Mouse (Mus musculus) intestine, embryonic 15.5 days (tissue): Measurements from ENCODE around the gene Dsn1. TPM values are rescaled to one million over a fixed set of nuclear protein-coding genes. Genes with fewer than 3 reads are reported as not detected.
A peak's percentile ranks its signal among the peaks of the same experiment; 100 is the strongest.

Source experiments
- ATAC-seq: fragments of 200-750 bp; cut with Nextera tagmentation; 2 replicates; pipeline ENCODE4 v1.8.0; 2017; ENCODE audit warnings: moderate TSS enrichment, moderate library complexity
- H3K27ac ChIP-seq: fragments of 300-500 bp; sonication (generic); 2 replicates; pipeline ENCODE4 v1.5.1; 2015; ENCODE audit warnings: mild to moderate bottlenecking, inconsistent platforms
- H3K27me3 ChIP-seq: fragments of 300-500 bp; sonication (generic); replicated peaks from 2 replicates; pipeline ENCODE4 v1.6.1; 2015; ENCODE audit warnings: inconsistent platforms
- H3K36me3 ChIP-seq: fragments of 300-500 bp; sonication (generic); 2 replicates; pipeline ENCODE4 v1.6.1; 2015; ENCODE audit warnings: inconsistent platforms
- H3K4me1 ChIP-seq: fragments of 300-500 bp; sonication (generic); replicated peaks from 2 replicates; pipeline ENCODE4 v1.6.1; 2015; ENCODE audit warnings: inconsistent platforms
- H3K4me2 ChIP-seq: fragments of 300-500 bp; sonication (generic); replicated peaks from 2 replicates; pipeline ENCODE4 v1.6.1; 2015; ENCODE audit warnings: mild to moderate bottlenecking, inconsistent platforms
- H3K4me3 ChIP-seq: fragments of 300-500 bp; sonication (generic); replicated peaks from 2 replicates; pipeline ENCODE4 v1.5.1; 2015; ENCODE audit warnings: inconsistent platforms
- H3K9ac ChIP-seq: fragments of 300-500 bp; sonication (generic); 2 replicates; pipeline ENCODE4 v1.6.1; 2015; ENCODE audit warnings: inconsistent platforms
- H3K9me3 ChIP-seq: fragments of 300-500 bp; sonication (generic); 2 replicates; pipeline ENCODE4 v1.6.1; 2016; ENCODE audit warnings: inconsistent platforms
- WGBS: fragments of 180-500 bp; shearing (Covaris S2); methylation state at CpG from one replicate; pipeline ENCODE4 v1.1.7; 2015; 5-methylcytosine and 5-hydroxymethylcytosine counted together
- polyA plus RNA-seq: library from polyadenylated mRNA; unstranded; fragments of >200 nt; fragmentation: Nextera tagmentation; extraction: Ambion mirVana; gene quantifications from 2 replicates; pipeline ENCODE4 v1.2.1, GENCODE M21; 2015

Gene Dsn1
- polyA plus RNA-seq, 1 experiment from 2014 or later, result 29.4 TPM

DNA sequence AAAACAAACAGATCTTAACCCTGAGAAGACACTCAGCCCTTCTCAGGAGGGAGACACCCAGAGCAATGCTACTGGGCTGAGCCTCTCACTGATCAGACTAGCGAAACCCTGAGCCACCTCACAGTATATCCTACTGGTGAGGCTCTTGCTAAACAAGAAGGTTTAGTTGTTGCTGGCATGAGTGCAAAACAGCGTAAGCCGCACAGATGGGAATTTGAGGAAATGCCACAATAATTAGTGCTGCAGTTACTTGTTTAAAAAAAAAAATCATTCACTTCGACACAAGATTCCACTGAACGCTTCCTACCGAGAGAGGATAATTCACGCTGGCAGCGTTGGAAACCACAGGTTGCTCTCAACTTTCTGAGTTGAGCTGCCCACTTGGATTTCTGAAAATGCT is 36.6 kb upstream of the Dsn1 start:
- no peak for ATAC-seq
- Histone ChIP-seq H3K4me2 (no peak overlapping the region), H3K36me3 (peaks cover 32% of the 10 kb centered on the region), H3K4me3 (no peak overlapping the region), H3K27me3 (no peaks in the 10 kb centered on the region), H3K9me3 (no peaks in the 10 kb centered on the region), H3K4me1 (no peaks in the 10 kb centered on the region), H3K27ac (no peak overlapping the region), H3K9ac (no peak overlapping the region)
- WGBS, result 93% methylated on average over 8 of the region's 8 CpGs

DNA sequence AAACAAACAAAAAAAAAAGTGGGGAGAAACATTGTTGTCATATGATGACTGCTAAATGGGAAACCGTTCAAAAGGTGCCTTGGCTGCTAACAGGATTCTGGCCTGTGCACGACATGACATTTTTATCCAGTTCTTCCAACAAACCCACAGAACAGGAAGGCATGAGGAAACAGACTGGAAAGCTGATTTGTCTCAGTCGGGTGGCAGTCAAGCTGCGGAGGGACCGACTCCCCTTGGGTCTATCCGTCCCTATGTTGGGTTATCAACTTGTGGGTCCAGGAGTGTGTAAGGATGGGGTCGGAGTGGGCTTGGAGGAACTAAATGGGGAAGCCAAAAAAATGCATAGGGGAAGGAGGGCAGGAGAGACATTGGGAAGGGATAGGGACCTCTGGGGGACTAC is 34.5 kb upstream of the Dsn1 start:
- no peaks in the 10 kb centered on the region for H3K9me3 ChIP-seq
- H3K27ac ChIP-seq, result no peak overlapping the region
- no peak overlapping the region for H3K4me2 ChIP-seq
- WGBS, result 91% methylated on average over 7 of the region's 7 CpGs
- no peak overlapping the region for H3K9ac ChIP-seq
- H3K36me3 ChIP-seq, result peaks cover 36% of the 10 kb centered on the region
- H3K4me1 ChIP-seq, result no peaks in the 10 kb centered on the region
- no peak overlapping the region for H3K4me3 ChIP-seq
- ATAC-seq, result no peak
- H3K27me3 ChIP-seq, result no peaks in the 10 kb centered on the region

DNA sequence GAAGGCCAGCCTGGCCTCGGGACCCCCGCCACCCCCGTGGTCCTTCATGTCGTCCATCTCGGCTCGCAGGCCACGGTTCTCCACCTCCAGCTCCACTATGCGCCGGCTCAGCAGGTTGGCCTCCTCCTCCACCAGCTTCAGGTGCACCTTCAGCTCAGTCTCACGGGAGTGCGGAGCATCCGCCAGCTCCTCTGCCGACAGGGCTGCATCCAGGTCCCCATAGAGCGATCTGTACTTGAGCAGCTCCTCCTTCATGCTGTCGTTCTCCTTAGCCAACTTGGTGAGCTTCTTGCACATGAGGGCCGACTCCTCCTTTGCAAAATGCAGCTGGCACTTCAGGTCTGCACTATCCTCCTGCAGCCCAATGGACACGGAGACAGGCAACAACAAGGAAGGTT is 33.7 kb upstream of the Dsn1 start:
- H3K9me3 ChIP-seq, result no peaks in the 10 kb centered on the region
- no peaks in the 10 kb centered on the region for H3K27me3 ChIP-seq
- no peak for ATAC-seq
- 84% methylated on average over 17 of the region's 17 CpGs for WGBS
- no peak overlapping the region for H3K4me2 ChIP-seq
- H3K36me3 ChIP-seq, result peaks cover 36% of the 10 kb centered on the region
- H3K27ac ChIP-seq, result no peak overlapping the region
- H3K4me1 ChIP-seq, result no peaks in the 10 kb centered on the region
- no peak overlapping the region for H3K9ac ChIP-seq
- H3K4me3 ChIP-seq, result no peak overlapping the region

DNA sequence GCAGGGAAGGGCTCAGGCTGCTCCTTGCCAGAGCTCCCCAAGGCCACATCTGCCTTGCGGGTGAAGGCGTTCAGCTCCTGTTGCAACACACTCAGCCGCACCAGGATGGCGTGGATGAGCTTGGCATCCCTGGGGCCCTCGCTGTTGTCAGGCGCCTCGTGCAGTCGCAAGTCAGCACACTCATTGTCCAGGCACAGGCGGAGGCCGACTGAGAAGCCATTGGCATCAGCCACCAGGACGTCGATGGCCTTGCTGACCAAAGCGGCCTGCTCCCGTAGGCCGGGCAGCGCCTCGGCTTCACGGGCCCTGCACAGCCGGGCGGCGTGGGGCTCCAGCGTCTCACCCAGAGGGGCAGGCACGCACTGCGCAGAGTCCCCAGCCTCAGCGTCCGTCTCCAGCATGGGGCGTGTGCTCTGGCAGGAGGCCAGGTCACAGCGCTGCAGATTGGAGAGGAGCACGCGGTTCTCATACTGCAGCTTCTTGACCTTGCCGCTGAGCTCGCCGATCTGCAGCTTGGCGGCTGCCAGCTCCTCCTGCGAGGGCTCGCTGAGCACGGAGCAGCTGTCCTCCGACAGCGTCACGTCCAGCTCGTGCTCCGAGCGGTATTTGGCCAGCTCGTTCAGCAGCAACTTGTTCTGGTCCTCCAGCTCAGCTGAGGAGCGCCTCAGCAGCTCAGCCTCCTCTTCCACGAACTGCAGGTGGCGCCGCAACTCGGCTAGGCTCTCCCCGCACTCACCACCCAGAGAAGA is 33.1 kb upstream of the Dsn1 start:
- H3K27me3 ChIP-seq, result no peaks in the 10 kb centered on the region
- no peak overlapping the region for H3K27ac ChIP-seq
- H3K4me1 ChIP-seq, result no peaks in the 10 kb centered on the region
- H3K9ac ChIP-seq, result no peak overlapping the region
- 85% methylated on average over 50 of the region's 50 CpGs for WGBS
- H3K4me2 ChIP-seq, result no peak overlapping the region
- H3K4me3 ChIP-seq, result no peak overlapping the region
- H3K36me3 ChIP-seq, result peaks cover 32% of the 10 kb centered on the region
- ATAC-seq, result peak; percentile 56
- H3K9me3 ChIP-seq, result no peaks in the 10 kb centered on the region

DNA sequence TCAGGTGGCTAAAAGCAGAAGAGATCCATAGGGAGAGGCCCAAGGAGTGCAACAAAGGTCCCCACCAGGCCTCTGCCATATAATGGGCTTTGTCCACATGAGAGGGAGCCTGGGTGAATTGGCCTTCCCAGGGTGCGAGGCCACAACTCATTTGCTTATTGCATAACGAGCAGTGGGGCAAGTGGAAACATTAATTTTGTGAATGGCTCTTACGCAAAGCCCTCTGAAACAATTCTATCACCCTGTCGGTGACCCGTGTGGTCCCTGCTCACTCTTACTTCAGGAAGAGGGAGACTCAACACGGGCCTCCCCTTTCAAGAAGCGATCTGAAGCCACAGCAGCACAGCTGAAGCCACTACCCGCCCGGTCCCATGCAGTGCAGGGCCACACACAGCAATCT is 30.3 kb upstream of the Dsn1 start:
- ATAC-seq, result no peak
- no peaks in the 10 kb centered on the region for H3K27me3 ChIP-seq
- H3K4me3 ChIP-seq, result no peak overlapping the region
- no peaks in the 10 kb centered on the region for H3K9me3 ChIP-seq
- H3K27ac ChIP-seq, result no peak overlapping the region
- 90% methylated on average over 9 of the region's 9 CpGs for whole genome bisulfite sequencing
- H3K36me3 ChIP-seq, result peaks cover 25% of the 10 kb centered on the region
- no peaks in the 10 kb centered on the region for H3K4me1 ChIP-seq
- no peak overlapping the region for H3K9ac ChIP-seq
- no peak overlapping the region for H3K4me2 ChIP-seq

DNA sequence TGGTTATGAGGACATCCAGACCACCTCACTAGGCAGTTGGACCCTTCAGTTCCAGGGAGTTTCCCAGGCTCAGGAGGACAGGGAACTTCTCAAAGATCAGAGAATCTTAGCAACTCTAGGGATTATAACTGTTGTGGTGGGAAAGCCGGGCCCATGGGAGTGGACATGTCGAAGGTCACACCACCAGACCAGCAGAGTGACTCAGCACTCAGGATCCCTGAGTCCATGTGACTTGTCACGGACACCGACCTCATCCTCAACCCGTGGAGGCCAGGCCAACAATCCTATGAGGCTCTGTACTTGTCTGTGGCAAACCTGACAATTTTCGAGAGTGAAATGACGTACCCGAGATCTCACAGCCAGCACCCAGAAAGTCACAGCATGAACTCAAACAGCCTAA is 29.4 kb upstream of the Dsn1 start:
- no peaks in the 10 kb centered on the region for H3K27me3 ChIP-seq
- 88% methylated on average over 8 of the region's 8 CpGs for WGBS
- H3K9ac ChIP-seq, result no peak overlapping the region
- H3K27ac ChIP-seq, result no peak overlapping the region
- H3K4me3 ChIP-seq, result no peak overlapping the region
- no peak for ATAC-seq
- H3K36me3 ChIP-seq, result peaks cover 20% of the 10 kb centered on the region
- no peaks in the 10 kb centered on the region for H3K9me3 ChIP-seq
- no peak overlapping the region for H3K4me2 ChIP-seq
- H3K4me1 ChIP-seq, result no peaks in the 10 kb centered on the region

DNA sequence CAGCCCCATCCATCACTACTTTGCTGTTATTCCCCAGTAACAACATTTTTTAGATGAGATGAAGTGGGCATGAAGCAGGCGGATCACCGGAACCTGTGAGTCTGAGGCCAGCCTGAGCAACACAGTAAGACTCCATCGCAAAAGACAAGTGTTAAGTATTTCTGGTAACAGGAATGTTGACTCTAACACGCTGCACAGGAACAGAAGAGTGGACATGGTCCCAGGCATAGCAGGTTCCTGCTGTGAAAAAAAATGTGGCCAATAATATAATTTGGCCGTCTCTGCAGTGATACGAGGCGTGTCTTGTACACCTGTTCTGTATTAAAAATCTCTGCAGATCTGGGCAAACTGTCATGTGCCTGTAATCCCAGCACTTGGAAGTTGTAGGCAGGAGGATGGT is 28.4 kb upstream of the Dsn1 start:
- H3K4me3 ChIP-seq, result no peak overlapping the region
- WGBS, result 91% methylated on average over 7 of the region's 7 CpGs
- H3K27me3 ChIP-seq, result no peaks in the 10 kb centered on the region
- no peak for ATAC-seq
- no peak overlapping the region for H3K27ac ChIP-seq
- no peaks in the 10 kb centered on the region for H3K9me3 ChIP-seq
- no peak overlapping the region for H3K9ac ChIP-seq
- no peak overlapping the region for H3K4me2 ChIP-seq
- H3K36me3 ChIP-seq, result peaks cover 16% of the 10 kb centered on the region
- no peaks in the 10 kb centered on the region for H3K4me1 ChIP-seq

DNA sequence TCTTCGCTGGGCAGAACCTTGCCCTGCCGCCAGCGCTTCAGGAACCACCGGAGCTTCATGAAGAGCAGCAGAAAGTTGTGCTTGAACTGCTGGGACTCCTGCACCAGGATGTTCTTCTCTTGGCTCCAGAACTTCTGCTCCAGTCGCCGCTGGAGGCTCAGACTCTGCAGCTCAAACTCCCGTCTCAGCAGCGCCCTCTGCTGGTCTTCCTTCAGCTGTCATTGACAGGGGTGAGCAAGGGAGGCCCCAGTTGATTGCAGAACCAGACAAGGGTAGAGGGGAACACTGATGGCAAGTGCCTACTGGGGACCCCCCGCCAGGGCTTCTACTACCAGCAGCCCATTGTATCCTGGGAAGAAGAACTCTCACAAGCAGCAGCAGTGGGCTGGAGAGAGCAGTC is 23.9 kb upstream of the Dsn1 start:
- WGBS, result 44% methylated on average over 9 of the region's 9 CpGs
- ATAC-seq, result peak; percentile 76

DNA sequence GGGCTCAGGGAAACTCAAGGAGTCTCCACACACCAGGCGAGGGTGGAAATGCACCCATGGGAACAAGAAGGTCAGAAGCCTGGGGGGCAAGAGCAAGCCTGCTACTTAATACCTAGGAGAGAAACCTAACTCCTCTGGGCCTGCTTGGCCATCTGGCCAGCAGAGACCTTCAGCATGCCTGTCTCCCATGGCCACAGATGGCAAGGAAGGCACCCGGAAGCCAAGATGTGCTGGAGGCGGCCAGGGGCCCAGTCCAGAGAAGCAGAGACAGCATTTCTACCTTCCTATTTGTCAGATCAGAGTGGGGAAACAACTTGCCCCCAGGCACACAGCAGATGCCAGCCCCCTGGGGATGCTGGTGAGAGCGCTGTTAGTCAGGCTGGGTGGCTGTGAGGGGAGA is 21.3 kb upstream of the Dsn1 start:
- no peak overlapping the region for H3K27ac ChIP-seq
- no peaks in the 10 kb centered on the region for H3K4me1 ChIP-seq
- no peak for ATAC-seq
- H3K9me3 ChIP-seq, result no peaks in the 10 kb centered on the region
- H3K27me3 ChIP-seq, result no peaks in the 10 kb centered on the region
- peaks cover 61% of the 10 kb centered on the region for H3K36me3 ChIP-seq
- no peak overlapping the region for H3K9ac ChIP-seq
- no peak overlapping the region for H3K4me3 ChIP-seq
- WGBS, result 93% methylated on average over 4 of the region's 4 CpGs
- H3K4me2 ChIP-seq, result no peak overlapping the region

More for the DNA sequence above, 23.9 kb upstream of the Dsn1 start:
- H3K36me3 ChIP-seq, result peaks cover 46% of the 10 kb centered on the region
- H3K9me3 ChIP-seq, result no peaks in the 10 kb centered on the region
- H3K27ac ChIP-seq, result no peak overlapping the region
- no peaks in the 10 kb centered on the region for H3K27me3 ChIP-seq
- no peaks in the 10 kb centered on the region for H3K4me1 ChIP-seq
- no peak overlapping the region for H3K4me2 ChIP-seq
- no peak overlapping the region for H3K4me3 ChIP-seq
- no peak overlapping the region for H3K9ac ChIP-seq

DNA sequence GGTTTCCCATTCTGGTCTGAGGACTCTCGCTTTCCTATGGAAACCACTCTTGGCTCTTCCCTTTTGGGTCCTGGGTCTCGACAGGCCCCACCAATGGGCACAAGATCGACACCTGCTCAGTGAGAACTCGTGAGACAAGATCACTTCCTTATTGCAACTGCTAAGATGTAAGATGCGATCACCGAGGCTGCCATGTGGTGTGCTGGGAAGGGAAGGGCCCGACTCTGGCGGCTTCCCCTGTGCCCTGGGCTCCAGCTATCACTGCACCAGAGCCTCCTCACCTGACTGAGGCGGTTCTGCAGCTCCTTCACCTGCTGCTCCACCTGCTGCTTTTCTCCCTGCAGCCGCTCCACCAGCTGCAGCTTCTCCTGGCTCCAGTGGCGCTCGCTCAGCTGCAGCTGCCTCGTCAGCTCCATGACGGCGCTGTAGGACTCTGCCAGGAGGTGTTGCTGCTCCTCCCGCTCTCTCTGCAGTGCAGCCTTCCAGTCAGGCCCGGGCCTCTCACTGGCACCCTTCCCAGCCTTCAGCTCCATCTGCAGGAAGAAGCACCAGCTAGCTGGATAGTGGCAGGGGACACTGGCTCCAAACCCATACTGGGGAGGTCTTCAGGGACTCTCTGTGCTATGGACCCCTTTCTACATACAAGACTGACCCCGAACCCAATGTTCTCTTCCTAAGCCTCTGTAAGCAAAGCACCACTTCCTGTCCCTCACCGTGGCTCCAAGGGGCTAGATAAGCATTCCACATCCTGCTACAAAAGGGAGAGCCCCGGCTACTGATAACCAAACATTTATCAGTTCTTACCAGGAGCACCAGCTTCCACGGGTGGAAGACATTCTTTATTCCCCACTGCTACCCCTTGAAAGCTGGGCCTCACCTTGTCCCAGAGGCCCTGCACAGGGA is 20.4 kb upstream of the Dsn1 start:
- Histone ChIP-seq H3K27me3 (no peaks in the 10 kb centered on the region), H3K4me1 (no peaks in the 10 kb centered on the region), H3K9ac (no peak overlapping the region), H3K4me3 (no peak overlapping the region), H3K9me3 (no peaks in the 10 kb centered on the region), H3K4me2 (no peak overlapping the region), H3K36me3 (peaks cover 70% of the 10 kb centered on the region), H3K27ac (no peak overlapping the region)
- 88% methylated on average over 21 of the region's 21 CpGs for WGBS
- peak; percentile 55; the same call in 1 of the 2 replicates for ATAC-seq

DNA sequence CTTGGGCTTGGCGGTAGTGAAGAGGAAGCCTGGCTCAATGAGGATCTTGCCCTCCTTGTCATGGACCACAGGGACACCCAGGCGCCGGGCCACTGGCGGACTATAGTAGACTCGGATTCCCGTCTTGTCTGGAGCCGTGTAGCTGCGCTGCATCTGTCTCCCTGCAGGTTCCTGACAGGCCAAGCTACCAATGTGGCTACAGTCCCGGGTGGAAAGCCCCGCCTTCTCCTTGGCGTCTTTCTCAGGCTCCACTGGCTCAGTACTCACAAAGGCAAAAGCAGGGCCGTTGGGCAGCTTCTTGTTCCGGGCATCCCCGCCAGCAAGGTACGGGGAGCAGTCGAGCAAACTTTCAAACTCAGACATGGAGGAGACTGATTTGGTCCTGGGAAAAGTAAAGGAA is 14.2 kb upstream of the Dsn1 start:
- Histone ChIP-seq H3K27me3 (no peaks in the 10 kb centered on the region), H3K9ac (no peak overlapping the region), H3K4me3 (no peak overlapping the region), H3K36me3 (peaks cover 53% of the 10 kb centered on the region), H3K4me1 (no peaks in the 10 kb centered on the region), H3K9me3 (no peaks in the 10 kb centered on the region), H3K4me2 (no peak overlapping the region), H3K27ac (no peak overlapping the region)
- ATAC-seq, result no peak
- WGBS, result 94% methylated on average over 16 of the region's 16 CpGs

DNA sequence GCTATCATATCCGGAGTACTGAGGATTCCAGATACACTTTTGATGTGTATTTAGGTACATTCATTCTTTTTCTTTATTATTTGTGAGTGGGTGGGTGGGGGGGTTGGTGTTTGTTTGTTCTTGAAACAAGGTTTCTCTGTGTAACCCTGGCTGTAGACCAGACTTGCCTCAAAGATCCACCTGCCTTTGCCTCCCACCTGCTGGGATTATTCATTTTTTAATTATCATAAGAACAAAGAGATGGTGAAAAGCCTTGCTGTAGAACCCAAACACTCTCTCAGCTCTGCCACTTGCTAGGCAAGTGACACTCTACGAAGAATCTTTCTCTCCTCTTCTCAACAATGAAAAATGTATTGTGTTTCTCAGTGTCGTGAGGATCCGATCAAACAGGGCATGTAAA is 12.3 kb upstream of the Dsn1 start:
- Histone ChIP-seq H3K4me1 (no peaks in the 10 kb centered on the region), H3K4me3 (no peak overlapping the region), H3K4me2 (no peak overlapping the region), H3K27ac (no peak overlapping the region), H3K9ac (no peak overlapping the region), H3K9me3 (no peaks in the 10 kb centered on the region), H3K27me3 (no peaks in the 10 kb centered on the region), H3K36me3 (peaks cover 48% of the 10 kb centered on the region)
- ATAC-seq, result no peak
- 91% methylated on average over 4 of the region's 4 CpGs for WGBS
